Mouse (Mus musculus) induced T-regulatory cell, adult 2 months (primary cell): ENCODE data around the gene Abcc4.
A peak's percentile ranks its signal among the peaks of the same experiment; 100 is the strongest.

Experiments
- DNase-seq: peaks from one replicate; pipeline ENCODE4 v3.0.0-alpha.2; 2012; ENCODE audit warnings: low read depth

Gene Abcc4

GRCm38 (mm10) chr14:118705808-118706731 lies at the start of gene Abcc4:
Abcc4 (minus strand) TSS chr14:118706219.
- peak; percentile 88 for DNase-seq

DNA sequence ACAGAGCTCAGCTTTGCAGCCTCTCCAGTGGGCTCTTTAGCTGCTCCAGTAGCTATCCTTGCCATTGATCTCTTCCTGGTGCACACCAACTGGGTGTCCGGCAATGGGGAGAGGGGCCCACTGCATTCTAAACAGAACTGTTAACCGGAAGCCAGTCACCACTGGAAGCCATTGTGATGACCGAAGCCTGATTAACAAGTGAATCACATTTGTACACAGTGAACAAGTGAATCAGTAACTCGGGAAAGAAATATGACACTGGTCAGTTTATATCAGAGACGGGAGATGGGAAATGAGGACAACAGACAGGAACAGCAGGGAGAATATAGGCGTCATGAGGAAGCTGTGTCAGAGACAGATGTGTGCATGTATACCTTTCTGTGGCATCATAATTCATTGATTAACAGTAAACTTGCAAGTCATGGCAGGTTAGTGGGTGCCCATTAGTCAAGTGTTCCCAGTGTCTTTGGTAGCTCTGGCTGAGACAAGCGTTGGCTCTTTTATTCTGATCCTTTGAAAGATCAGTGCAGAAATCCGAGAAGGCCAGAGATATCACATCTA lies 45.3 kb upstream of the Abcc4 start:
- DNase-seq: no peak

DNA sequence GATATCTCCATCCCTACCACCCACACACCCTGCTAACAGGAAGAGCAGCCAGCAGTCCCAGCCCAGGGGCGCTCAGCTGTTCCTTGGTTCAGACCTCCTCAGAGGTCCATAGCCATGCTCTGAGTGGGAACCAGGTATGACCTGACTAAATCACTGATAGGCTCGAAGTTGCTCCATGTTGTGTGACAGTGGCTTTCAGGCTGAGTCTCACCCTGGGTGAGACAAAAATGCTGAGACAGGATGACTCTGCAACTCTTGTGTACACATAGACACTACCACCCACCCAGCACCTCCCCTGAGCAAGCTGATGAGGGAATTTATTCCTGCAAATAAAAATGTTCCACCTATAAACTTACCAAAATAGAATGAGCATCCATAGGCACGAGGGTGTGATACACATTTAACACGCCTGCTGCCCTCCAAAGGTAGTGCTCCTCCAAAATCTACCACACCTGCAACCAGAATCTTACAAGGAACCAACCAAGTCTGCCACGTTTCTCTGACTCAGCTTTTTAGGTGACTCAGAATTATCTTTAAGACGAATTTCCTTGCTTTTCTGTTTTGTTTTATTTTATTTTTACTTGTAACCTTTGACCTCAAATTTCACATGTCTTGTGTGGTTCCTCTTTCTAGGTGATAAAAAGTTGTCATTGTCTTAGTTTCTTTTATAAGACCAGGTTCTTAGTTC lies 44.6 kb upstream of the Abcc4 start:
- no peak for DNase-seq

DNA sequence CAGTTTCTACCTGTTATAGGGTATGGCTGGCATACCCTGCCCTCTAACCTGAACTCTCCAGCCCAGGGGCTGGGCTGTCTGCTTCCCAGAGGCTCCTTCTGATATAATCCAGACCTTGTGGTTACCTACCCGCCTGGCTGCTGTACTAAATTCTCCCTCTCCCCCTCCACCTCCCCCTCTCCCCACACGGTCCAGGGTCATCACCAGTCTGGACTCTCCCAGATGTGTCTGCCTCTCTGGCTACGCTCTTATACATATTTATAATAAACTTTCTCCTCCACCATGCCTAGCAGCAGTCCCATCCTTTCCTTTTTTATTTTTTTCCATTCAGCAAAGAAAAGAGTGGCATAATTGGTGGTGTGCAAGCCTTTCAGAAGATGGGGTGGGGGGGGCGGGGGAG lies 43.7 kb upstream of the Abcc4 start:
- no peak for DNase-seq

- DNase-seq: no peak
Measured at GRCm38 (mm10) chr14:118749068-118749467, 43.0 kb upstream of the Abcc4 start.

- no peak for DNase-seq
Measured at GRCm38 (mm10) chr14:118742862-118743261, 36.8 kb upstream of the Abcc4 start.

DNA sequence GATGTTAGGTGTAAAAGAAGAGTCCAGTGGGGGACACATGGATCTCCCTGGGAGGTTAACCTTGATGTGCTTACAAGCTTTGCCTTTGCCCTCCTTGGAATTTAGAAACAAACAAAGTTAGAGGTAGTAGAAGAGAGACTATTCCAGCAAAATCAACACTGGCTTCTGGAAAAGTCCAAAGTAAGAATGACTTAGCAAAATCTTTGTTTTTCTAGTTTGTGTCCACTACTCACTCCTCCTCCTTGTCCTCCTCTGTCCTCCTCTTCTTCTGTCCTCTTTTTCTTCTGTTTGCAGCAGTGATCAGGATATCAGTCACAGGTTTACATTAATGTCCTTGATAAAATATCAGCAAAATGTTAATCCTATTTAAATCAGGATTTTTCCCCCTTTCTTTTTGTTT lies 35.8 kb upstream of the Abcc4 start:
- DNase-seq: no peak

- DNase-seq: no peak
Measured at GRCm38 (mm10) chr14:118737251-118737888, 31.4 kb upstream of the Abcc4 start.

DNA sequence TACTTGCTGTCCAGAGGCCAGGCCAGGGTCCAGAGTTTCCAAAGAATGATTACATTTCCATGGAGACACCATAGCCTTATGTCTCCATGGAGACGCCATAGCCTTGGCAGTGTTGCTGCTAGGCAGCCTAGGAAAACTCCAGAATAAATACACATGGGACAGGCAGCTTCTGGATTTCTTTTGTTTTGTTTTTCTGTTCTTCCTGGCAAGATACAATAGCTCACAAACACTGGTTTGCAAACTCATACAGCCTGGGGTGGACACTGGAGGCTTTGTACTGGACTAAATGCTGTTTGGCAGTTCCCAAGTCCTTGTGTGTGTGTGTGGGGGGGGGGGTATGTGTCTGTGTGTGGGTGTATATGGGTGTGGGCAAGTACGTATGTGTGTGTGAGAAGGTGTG lies 29.1 kb upstream of the Abcc4 start:
- DNase-seq: no peak

GRCm38 (mm10) chr14:118733146-118733545 lies 27.1 kb upstream of the Abcc4 start:
- no peak for DNase-seq

DNA sequence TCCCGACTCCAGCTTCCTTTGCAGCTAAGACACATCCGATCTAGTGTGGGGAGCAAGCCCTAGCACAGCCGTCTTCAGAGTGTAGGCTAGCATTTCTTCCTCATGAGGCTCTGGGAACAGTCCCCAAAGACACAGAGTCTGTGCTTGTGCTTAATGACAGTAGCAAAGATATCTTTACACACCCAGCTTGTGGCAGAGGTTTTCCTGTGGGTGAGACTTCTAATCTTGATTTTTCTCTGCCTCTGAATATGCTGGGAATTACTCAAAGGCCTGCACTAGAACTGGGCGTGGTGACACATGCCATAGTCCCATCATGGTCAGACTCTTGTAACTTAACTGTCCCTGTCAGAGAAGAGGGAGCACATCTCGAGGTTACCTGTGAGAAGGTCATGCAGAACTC lies 24.6 kb upstream of the Abcc4 start:
- DNase-seq: no peak

DNA sequence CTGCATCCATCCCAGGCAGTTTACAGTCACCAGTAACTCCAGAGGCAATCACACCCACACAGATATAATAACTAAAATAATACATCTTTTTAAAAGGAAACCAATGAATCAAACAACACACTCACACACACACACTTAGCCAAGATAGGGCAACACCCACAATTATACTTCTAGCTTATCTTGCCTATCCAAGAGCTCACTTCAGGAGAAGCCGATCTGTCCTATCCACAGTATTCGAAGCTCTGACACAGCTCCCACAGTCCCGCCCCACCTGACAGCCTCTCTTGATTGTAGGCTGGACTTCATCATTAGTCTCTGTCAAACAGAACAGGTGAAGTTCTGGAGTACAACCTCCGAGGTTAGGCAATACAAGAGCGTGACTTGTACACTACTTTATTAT lies 19.4 kb upstream of the Abcc4 start:
- DNase-seq: no peak

DNA sequence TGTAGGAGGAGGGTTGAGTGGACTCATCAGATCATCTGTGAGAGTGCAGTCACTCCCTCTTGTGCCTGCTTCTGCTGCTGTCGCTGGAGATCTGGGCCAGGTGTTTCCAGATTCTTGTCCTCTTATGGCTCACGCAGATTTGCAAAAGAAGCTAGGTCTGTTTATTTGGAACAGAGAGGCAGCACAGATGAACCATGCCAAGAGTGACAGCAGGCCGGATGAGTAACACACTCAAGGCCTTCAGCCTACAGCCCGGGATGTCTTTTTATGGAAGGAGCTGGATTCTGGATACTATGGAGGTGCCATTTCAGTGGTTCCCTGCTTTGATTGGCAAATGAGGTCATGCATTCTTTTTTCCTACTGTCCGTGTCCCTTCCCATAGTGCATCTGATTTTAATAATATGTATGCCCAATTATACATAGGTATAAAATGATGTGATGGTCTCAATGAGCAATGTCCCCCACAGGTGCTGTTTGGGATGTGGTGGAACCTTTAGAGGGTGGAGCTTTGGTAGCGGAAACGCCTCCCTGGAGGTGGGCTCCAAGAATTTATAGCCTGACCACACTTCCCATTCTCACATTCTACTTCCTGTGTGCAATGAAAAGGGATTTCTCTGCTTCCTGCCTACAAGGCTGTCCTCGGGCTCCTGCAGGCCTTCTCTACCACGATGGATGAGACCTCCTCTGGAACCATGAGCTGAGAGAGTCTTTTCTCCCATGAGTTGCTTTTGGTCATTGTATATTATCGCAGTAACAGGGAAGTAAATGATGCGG lies 18.1 kb upstream of the Abcc4 start:
- DNase-seq: no peak

GRCm38 (mm10) chr14:118719566-118720174 lies 13.7 kb upstream of the Abcc4 start:
- DNase-seq: no peak

DNA sequence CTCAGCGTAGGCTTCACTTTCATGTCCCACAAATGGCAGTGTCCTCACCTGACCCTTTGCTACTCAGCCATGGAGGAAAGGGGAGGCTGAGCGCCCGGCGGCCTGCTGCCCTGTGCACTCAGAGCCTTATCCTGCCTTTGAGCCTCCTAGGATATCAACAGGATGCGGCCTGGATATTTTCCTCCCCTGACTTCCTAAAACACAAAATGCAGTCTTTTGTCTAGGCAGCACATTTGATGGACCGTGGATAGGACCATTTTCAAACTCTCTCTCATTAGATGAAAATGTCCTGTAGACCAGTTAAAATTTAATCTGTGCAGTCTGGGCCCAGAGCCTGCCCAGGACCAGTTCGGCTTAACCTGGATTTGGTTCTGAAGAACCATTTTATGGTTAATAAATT lies 12.6 kb upstream of the Abcc4 start:
- no peak for DNase-seq

DNA sequence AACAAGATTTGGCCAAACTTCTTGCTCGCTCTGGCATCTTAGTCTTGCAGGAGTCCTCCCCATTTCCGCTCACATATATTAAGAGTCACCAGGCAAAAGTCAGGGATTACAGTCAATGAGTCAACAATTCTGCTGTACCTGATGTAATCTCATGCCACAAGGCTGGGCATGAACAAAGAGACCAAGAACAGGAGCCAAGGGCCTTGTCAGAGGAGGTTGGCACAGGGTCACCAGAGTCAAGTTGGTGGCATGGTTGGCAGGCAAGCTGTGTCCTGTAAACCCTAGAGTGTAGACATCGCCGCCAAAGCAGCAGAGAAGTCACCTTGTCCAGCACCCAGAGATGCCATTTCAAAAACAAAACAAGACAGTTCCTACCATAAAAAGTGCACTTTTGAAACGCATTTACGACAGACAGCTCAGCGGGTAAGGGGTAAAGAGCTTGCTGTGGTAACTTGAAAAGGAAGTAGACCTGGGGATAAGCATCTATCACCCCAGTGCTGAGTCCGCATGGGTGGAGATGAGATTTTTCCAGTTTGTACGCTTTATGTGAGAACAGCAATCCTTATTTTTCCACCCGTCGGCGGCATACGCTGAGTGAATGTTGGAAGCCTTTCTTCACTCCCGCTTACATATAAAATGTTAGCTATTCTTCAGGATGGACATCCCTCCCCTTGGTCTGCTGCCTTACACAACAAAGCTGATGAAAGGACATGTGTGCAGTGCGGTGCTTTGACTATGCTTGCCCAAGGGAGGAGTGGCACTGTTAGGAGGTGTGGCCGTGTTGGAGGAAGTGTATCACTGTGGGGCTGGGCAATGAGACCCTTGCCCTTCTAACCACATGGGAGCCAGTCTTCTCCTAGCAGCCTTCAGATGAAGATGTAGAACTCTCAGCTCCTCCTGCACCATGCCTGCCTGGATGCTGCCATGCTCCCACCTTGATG lies 10.6 kb upstream of the Abcc4 start:
- no peak for DNase-seq

DNA sequence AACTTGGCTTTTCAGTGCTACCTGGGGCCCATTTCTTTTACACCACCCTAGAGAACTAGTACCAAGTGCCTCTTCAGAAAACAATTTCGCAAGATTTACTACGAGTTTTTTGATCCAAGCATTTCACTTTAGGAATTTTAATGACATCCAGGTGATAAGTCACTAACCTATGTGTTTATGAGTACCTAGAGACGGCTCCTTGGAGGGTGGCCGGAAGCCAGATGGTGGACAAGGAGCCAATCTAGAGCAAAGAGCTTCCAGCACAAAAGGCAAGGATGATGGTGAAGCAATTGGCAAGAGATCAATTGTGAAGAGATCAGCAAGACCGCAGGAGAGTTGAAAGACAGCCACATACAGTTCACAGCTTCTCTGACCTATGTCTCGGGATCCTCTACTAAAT lies 8.7 kb upstream of the Abcc4 start:
- DNase-seq: no peak

- DNase-seq: no peak
Measured at GRCm38 (mm10) chr14:118714320-118714719, 8.3 kb upstream of the Abcc4 start.

- no peak for DNase-seq
Measured at GRCm38 (mm10) chr14:118713869-118714268, 7.8 kb upstream of the Abcc4 start.

GRCm38 (mm10) chr14:118713408-118713807 lies 7.4 kb upstream of the Abcc4 start:
- no peak for DNase-seq
